Mouse (Mus musculus) embryonic facial prominence, embryonic 13.5 days (tissue): ENCODE measurements around the gene Hist1h3g. TPM values are rescaled to one million over a fixed set of nuclear protein-coding genes. Genes with fewer than 3 reads are reported as not detected.
"Not testable (repeated sequence)": the region's sequence is repeated elsewhere in the genome, so short reads cannot be mapped to it uniquely, and the experiment has no call there.

Experiments used
- ATAC-seq: fragments of 200-750 bp; cut with Nextera tagmentation; 2 replicates; pipeline ENCODE4 v1.8.0; 2017; ENCODE audit warnings: low read depth; ENCODE audit not compliant: insufficient number of reproducible peaks, insufficient read depth, low FRiP score, low TSS enrichment
- H3K27ac ChIP-seq: fragments of 300-500 bp; sonication (generic); 2 replicates; pipeline ENCODE4 v1.5.1; 2015; ENCODE audit warnings: moderate library complexity, mild to moderate bottlenecking, inconsistent platforms
- H3K27me3 ChIP-seq: fragments of 300-500 bp; sonication (generic); 2 replicates; pipeline ENCODE4 v1.6.1; 2015; ENCODE audit warnings: mild to moderate bottlenecking, inconsistent platforms
- H3K36me3 ChIP-seq: fragments of 300-500 bp; sonication (generic); 2 replicates; pipeline ENCODE4 v1.6.1; 2015; ENCODE audit warnings: mild to moderate bottlenecking, inconsistent platforms
- H3K4me1 ChIP-seq: fragments of 300-500 bp; sonication (generic); 2 replicates; pipeline ENCODE4 v1.6.1; 2015; ENCODE audit warnings: inconsistent platforms
- H3K4me2 ChIP-seq: fragments of 300-500 bp; sonication (generic); 2 replicates; pipeline ENCODE4 v1.6.1; 2015; ENCODE audit warnings: moderate library complexity, mild to moderate bottlenecking, inconsistent platforms
- H3K4me3 ChIP-seq: fragments of 300-500 bp; sonication (generic); 2 replicates; pipeline ENCODE4 v1.5.1; 2015; ENCODE audit warnings: mild to moderate bottlenecking, inconsistent platforms
- H3K9ac ChIP-seq: fragments of 300-500 bp; sonication (generic); 2 replicates; pipeline ENCODE4 v1.6.1; 2015; ENCODE audit warnings: mild to moderate bottlenecking, inconsistent platforms
- H3K9me3 ChIP-seq: fragments of 300-500 bp; sonication (generic); 2 replicates; pipeline ENCODE4 v1.6.1; 2016; ENCODE audit warnings: inconsistent platforms
- WGBS: fragments of 180-500 bp; shearing (Covaris S2); methylation state at CpG from one replicate; pipeline ENCODE4 v1.1.7; 2015; ENCODE audit warnings: mixed read lengths; 5-methylcytosine and 5-hydroxymethylcytosine counted together
- polyA plus RNA-seq: library from polyadenylated mRNA; unstranded; fragments of >200 nt; fragmentation: Nextera tagmentation; extraction: Ambion mirVana; gene quantifications from 2 replicates; pipeline ENCODE4 v1.2.1, GENCODE M21; 2015

Gene Hist1h3g
- polyA plus RNA-seq: 5.3 and 6.7 TPM in 2 replicates

- Histone ChIP-seq H3K4me1 (peaks cover 32% of the 10 kb centered on the region), H3K4me3 (peak within 1 kb of the TSS; percentile 54), H3K4me2 (peak within 1 kb of the TSS; percentile 66), H3K9ac (peak within 1 kb of the TSS; percentile 75), H3K27ac (peak within 1 kb of the TSS; percentile 97)
- under 1% methylated on average over 34 of the region's 62 CpGs for WGBS
- H3K9me3 ChIP-seq, H3K36me3 ChIP-seq, H3K27me3 ChIP-seq: not testable (repeated sequence)
- ATAC-seq: peak; percentile 90
Observed at GRCm38 (mm10) chr13:23535137-23536075, at the start of gene Hist1h3g. Gene Hist1h3g (plus strand): TSS chr13:23535422.

GRCm38 (mm10) chr13:23488400-23489322 lies 46.6 kb upstream of the Hist1h3g start, which contains the start of gene Btn2a2:
Gene Btn2a2 (minus strand): TSS chr13:23488857.
- peak within 1 kb of the TSS; percentile 61 for H3K9ac ChIP-seq
- peaks cover 8% of the 10 kb centered on the region; the same call in 1 of the 2 replicates for H3K4me1 ChIP-seq
- peak within 1 kb of the TSS; percentile 47 for H3K4me3 ChIP-seq
- ATAC-seq: peak; percentile 94
- no peaks in the 10 kb centered on the region for H3K9me3 ChIP-seq
- H3K4me2 ChIP-seq: peak within 1 kb of the TSS; percentile 70
- H3K36me3 ChIP-seq: no peaks in the 10 kb centered on the region
- 5% methylated on average over 14 of the region's 14 CpGs for WGBS
- H3K27me3 ChIP-seq: no peaks in the 10 kb centered on the region
- 0 out of 2 replicates have a peak within 1 kb of the TSS, but pooled peaks have one; percentile 17 for H3K27ac ChIP-seq

GRCm38 (mm10) chr13:23490863-23491262 lies 44.4 kb upstream of the Hist1h3g start:
- Histone ChIP-seq H3K27me3 (no peaks in the 10 kb centered on the region), H3K9me3 (no peaks in the 10 kb centered on the region), H3K36me3 (no peaks in the 10 kb centered on the region), H3K9ac (no peak overlapping the region), H3K4me2 (no peak overlapping the region), H3K27ac (no peak overlapping the region), H3K4me3 (no peak overlapping the region), H3K4me1 (no peaks in the 10 kb centered on the region)
- ATAC-seq: no peak
- WGBS: 59% methylated on average over 1 of the region's 1 CpGs

GRCm38 (mm10) chr13:23491263-23491662 lies 44.0 kb upstream of the Hist1h3g start:
- Histone ChIP-seq H3K27ac (no peak overlapping the region), H3K4me3 (no peak overlapping the region), H3K27me3 (no peaks in the 10 kb centered on the region), H3K9ac (no peak overlapping the region), H3K36me3 (no peaks in the 10 kb centered on the region), H3K4me2 (no peak overlapping the region), H3K4me1 (no peaks in the 10 kb centered on the region), H3K9me3 (no peaks in the 10 kb centered on the region)
- WGBS: 18% methylated on average over 1 of the region's 1 CpGs
- ATAC-seq: no peak

- no peak overlapping the region for H3K9ac ChIP-seq
- H3K27ac ChIP-seq: no peak overlapping the region
- no peaks in the 10 kb centered on the region for H3K36me3 ChIP-seq
- no peak for ATAC-seq
- peak overlapping the region; percentile 30 for H3K4me3 ChIP-seq
- no peaks in the 10 kb centered on the region for H3K4me1 ChIP-seq
- H3K4me2 ChIP-seq: peak overlapping the region; percentile 51
- WGBS: 9% methylated on average over 14 of the region's 14 CpGs
- H3K9me3 ChIP-seq: no peaks in the 10 kb centered on the region
- no peaks in the 10 kb centered on the region for H3K27me3 ChIP-seq
Observed at GRCm38 (mm10) chr13:23491990-23492389, 43.2 kb upstream of the Hist1h3g start.

GRCm38 (mm10) chr13:23495526-23495925 lies 39.7 kb upstream of the Hist1h3g start:
- Histone ChIP-seq H3K4me1 (peaks cover 12% of the 10 kb centered on the region), H3K4me3 (no peak overlapping the region), H3K27ac (no peak overlapping the region), H3K4me2 (no peak overlapping the region), H3K27me3 (no peaks in the 10 kb centered on the region), H3K9ac (no peak overlapping the region), H3K36me3 (no peaks in the 10 kb centered on the region), H3K9me3 (no peaks in the 10 kb centered on the region)
- ATAC-seq: no peak
- 68% methylated on average over 6 of the region's 6 CpGs for WGBS

- H3K4me1 ChIP-seq: peaks cover 16% of the 10 kb centered on the region
- H3K4me2 ChIP-seq: peak overlapping the region; percentile 61
- no peak overlapping the region for H3K9ac ChIP-seq
- no peaks in the 10 kb centered on the region for H3K36me3 ChIP-seq
- peak overlapping the region; percentile 37 for H3K4me3 ChIP-seq
- WGBS: 3% methylated on average over 19 of the region's 19 CpGs
- no peak for ATAC-seq
- no peaks in the 10 kb centered on the region for H3K27me3 ChIP-seq
- H3K9me3 ChIP-seq: no peaks in the 10 kb centered on the region
- no peak overlapping the region for H3K27ac ChIP-seq
Observed at GRCm38 (mm10) chr13:23497656-23498321, 37.4 kb upstream of the Hist1h3g start.

GRCm38 (mm10) chr13:23498653-23499052 lies 36.6 kb upstream of the Hist1h3g start:
- 2% methylated on average over 10 of the region's 10 CpGs for WGBS

GRCm38 (mm10) chr13:23499943-23500342 lies 35.3 kb upstream of the Hist1h3g start:
- Histone ChIP-seq H3K4me3 (no peak overlapping the region), H3K9me3 (no peaks in the 10 kb centered on the region), H3K27me3 (no peaks in the 10 kb centered on the region), H3K36me3 (no peaks in the 10 kb centered on the region), H3K27ac (no peak overlapping the region), H3K4me1 (peaks cover 20% of the 10 kb centered on the region), H3K4me2 (no peak overlapping the region), H3K9ac (no peak overlapping the region)
- WGBS: 8% methylated on average over 7 of the region's 7 CpGs
- no peak for ATAC-seq

More at GRCm38 (mm10) chr13:23498653-23499052, 36.6 kb upstream of the Hist1h3g start:
- H3K36me3 ChIP-seq: no peaks in the 10 kb centered on the region
- peak overlapping the region; percentile 37 for H3K4me3 ChIP-seq
- ATAC-seq: no peak
- no peaks in the 10 kb centered on the region for H3K27me3 ChIP-seq
- H3K27ac ChIP-seq: no peak overlapping the region
- peaks cover 16% of the 10 kb centered on the region for H3K4me1 ChIP-seq
- H3K4me2 ChIP-seq: peak overlapping the region; percentile 61
- H3K9ac ChIP-seq: peak overlapping the region; percentile 44; the same call in 1 of the 2 replicates
- H3K9me3 ChIP-seq: no peaks in the 10 kb centered on the region

- H3K4me2 ChIP-seq: peak overlapping the region; percentile 42
- no peak overlapping the region for H3K4me3 ChIP-seq
- H3K4me1 ChIP-seq: peaks cover 25% of the 10 kb centered on the region
Observed at GRCm38 (mm10) chr13:23500424-23501200, 34.6 kb upstream of the Hist1h3g start.

More at GRCm38 (mm10) chr13:23500424-23501200, 34.6 kb upstream of the Hist1h3g start:
- no peaks in the 10 kb centered on the region for H3K9me3 ChIP-seq
- ATAC-seq: 0 out of 2 replicates have a peak, but pooled peaks have one; percentile 46
- H3K36me3 ChIP-seq: no peaks in the 10 kb centered on the region
- no peaks in the 10 kb centered on the region for H3K27me3 ChIP-seq
- no peak overlapping the region for H3K27ac ChIP-seq
- WGBS: 2% methylated on average over 17 of the region's 17 CpGs
- no peak overlapping the region for H3K9ac ChIP-seq
